Mouse (Mus musculus): Measurements from ENCODE around the gene Syngr4.

GRCm38 (mm10) chr7:45929688-45930087 lies 33.2 kb upstream of the Syngr4 start:
- TF ChIP-seq CTCF (IDR thresholded peaks at IDR 0.05; ENCODE audit: low read depth) (peak; percentile 54), EP300 (optimal IDR thresholded peaks at IDR 0.05) (no peak)
